Mouse (Mus musculus): Measurements from ENCODE around the gene Mis18a.

Mis18a gene

GRCm38 (mm10) chr16:90709711-90710289 is 17.4 kb downstream of the Mis18a start:
- in situ Hi-C loops (cut with MboI; ENCODE audit: low pct_unique_long_range_greater_than_20kb in 1 of 2, low sequenced_read_pairs in 2 of 2, unreplicated experiment in 1 of 2) = no loop called here

DNA sequence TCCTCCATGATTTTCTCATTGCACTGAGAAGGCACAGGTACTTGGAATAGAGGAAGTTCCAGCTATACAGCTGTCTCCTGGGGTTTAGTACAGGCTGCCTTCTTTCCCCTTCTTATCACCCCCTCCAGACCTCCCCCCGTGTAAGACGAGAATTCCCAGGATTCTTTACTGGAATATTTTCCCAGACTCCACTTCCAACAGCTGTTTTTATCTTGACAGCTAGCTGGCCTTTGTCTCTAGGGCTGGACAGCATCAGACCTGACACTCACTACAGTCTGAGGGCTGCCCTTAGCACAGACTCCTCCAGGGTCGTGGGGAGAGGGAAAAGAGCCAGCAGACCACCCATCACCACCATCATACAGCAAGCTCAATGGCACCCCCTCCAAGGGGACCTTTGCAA is 20.9 kb downstream of the Mis18a start:
- in situ Hi-C loops (cut with MboI; ENCODE audit: low pct_unique_long_range_greater_than_20kb in 1 of 2, low sequenced_read_pairs in 2 of 2, unreplicated experiment in 1 of 2) = no loop called here

DNA sequence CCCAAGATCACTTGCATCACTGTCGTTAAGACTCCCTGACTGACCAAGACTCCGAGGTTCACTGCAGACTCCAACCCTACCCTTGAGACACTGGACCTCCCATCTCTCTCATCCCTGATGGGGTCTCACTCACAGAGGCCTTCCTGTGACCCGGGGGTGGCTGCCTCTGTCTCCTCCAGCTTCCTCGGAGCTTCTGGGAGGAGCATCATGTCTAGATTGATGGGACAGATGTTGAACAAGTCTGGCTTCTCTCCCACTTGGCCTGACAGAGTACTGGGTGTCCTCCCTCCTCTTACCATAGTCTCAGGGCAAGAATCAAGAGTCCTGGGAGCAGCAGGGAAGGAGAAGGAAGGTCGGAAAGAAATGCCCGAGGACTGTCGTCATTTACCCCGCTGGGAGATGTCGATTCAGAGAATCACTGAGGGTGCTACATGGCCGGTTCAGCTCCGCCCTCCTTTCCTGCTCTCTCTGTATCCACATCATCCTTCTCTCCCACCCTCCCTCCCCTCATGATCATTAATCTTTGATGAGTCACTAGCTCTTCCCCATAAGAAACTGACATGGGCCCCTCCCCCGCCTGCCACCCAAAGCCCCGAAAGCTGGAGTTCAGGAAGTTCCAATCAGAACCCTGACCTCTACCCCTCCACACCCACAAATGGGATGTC is 22.9 kb downstream of the Mis18a start:
- in situ Hi-C loops (cut with MboI; ENCODE audit: low pct_unique_long_range_greater_than_20kb in 1 of 2, low sequenced_read_pairs in 2 of 2, unreplicated experiment in 1 of 2) = no loop called here

- in situ Hi-C loops (cut with MboI; ENCODE audit: low pct_unique_long_range_greater_than_20kb in 1 of 2, low sequenced_read_pairs in 2 of 2, unreplicated experiment in 1 of 2) = no loop called here
Observed at GRCm38 (mm10) chr16:90703646-90704045, 23.6 kb downstream of the Mis18a start.

DNA sequence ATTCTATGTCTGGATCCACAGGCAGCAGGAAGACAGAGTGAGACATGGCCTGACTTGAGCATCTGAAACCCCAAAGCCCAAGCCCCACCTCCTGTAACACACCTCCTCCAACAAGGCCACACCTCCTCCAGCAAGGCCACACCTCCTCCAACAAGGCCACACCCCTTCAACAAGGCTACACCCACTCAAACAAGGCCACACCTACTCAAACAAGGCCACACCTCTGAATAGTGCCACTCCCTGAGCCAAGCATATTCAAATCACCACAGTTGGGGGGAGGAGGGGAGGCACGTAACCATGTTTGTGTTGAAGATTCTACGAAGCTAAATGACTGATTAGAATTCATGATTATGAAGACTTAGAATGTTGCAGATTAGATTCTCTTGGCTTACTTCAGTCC is 25.7 kb downstream of the Mis18a start:
- in situ Hi-C loops (cut with MboI; ENCODE audit: low pct_unique_long_range_greater_than_20kb in 1 of 2, low sequenced_read_pairs in 2 of 2, unreplicated experiment in 1 of 2) = no loop called here

DNA sequence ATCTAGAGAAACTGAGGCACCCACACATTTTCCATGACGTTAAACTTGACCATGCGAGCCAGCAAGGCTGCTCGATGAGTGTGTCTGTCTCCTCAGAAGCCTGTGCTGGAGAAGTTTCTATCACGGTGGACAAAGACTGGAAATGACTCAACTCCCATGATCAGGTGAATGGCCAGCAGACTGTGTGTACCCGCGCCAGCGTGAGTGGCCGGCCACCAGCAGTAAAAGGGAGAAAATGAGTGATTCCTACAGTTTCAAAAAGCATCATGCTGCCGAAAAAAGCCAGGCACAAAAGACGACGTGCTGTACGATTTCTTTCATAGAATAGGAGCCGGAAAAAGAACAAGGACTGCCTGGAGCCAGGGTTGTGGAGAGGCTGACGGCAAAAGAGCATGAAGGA is 27.8 kb downstream of the Mis18a start:
- in situ Hi-C loops (cut with MboI; ENCODE audit: low pct_unique_long_range_greater_than_20kb in 1 of 2, low sequenced_read_pairs in 2 of 2, unreplicated experiment in 1 of 2) = no loop called here

DNA sequence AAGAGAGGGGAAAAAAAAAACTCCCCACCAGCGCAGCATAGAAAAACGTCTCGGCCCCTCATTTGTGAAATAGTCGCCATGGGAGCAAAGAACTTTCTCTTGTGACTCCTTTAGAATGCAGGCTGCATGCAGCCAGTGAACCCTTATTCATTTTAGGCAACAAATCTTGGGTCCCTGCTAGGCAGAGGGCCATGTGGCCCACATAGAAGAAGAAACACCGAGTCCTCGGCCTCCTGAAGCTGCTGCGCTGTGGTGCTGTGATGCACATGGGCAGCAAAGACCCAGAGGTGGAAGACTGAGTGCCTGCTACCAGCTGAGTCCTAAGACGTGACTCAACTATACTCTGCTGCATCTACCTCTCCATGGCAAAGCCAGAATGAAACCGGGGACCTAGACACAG is 30.9 kb downstream of the Mis18a start:
- in situ Hi-C loops (cut with MboI; ENCODE audit: low pct_unique_long_range_greater_than_20kb in 1 of 2, low sequenced_read_pairs in 2 of 2, unreplicated experiment in 1 of 2) = no loop called here

DNA sequence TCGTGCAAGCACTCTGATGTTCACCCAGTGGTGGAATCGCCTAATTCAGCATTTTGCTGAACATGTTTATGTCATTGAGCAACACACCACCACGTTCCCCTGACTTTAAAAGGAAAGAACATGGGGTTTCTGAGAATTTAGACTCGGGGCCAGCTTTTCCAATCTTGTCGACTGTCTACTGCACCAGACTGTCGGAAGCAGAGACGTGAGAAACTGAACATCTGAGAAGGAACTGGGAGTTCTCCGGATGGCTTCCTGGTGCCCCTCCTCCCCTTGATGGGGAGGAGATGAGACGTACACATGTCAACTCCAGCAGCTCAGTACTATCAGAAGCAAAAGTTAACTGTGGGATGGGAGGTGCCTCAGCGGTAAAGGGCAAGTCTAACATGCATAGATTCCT is 32.1 kb downstream of the Mis18a start:
- in situ Hi-C loops (cut with MboI; ENCODE audit: low pct_unique_long_range_greater_than_20kb in 1 of 2, low sequenced_read_pairs in 2 of 2, unreplicated experiment in 1 of 2) = no loop called here

GRCm38 (mm10) chr16:90694719-90695118 is 32.5 kb downstream of the Mis18a start:
- in situ Hi-C loops (cut with MboI; ENCODE audit: low pct_unique_long_range_greater_than_20kb in 1 of 2, low sequenced_read_pairs in 2 of 2, unreplicated experiment in 1 of 2) = no loop called here

DNA sequence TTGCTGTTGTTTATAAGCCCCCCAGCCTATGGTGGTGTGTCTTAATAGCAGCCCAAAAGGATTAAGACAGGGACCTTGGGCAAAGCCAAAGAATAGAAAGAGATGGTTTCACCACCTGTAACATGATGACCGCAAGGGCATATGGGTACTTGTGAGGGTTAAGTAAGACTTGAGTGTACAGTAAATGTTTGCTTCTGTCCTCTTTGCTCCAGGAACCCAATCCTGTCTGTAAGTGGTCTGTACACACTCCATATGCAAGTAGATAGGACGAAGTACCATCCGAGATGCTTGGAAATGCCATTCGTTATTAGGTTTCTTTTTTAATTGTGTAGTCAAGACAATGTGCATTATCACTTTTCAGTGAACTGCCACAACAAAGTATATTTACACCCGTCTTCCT is 33.6 kb downstream of the Mis18a start:
- in situ Hi-C loops (cut with MboI; ENCODE audit: low pct_unique_long_range_greater_than_20kb in 1 of 2, low sequenced_read_pairs in 2 of 2, unreplicated experiment in 1 of 2) = no loop called here

- in situ Hi-C loops (cut with MboI; ENCODE audit: low pct_unique_long_range_greater_than_20kb in 1 of 2, low sequenced_read_pairs in 2 of 2, unreplicated experiment in 1 of 2) = no loop called here
Observed at GRCm38 (mm10) chr16:90692704-90693385, 34.4 kb downstream of the Mis18a start.

- in situ Hi-C loops (cut with MboI; ENCODE audit: low pct_unique_long_range_greater_than_20kb in 1 of 2, low sequenced_read_pairs in 2 of 2, unreplicated experiment in 1 of 2) = no loop called here
Observed at GRCm38 (mm10) chr16:90687687-90688263, 39.4 kb downstream of the Mis18a start.

- in situ Hi-C loops (cut with MboI; ENCODE audit: low pct_unique_long_range_greater_than_20kb in 1 of 2, low sequenced_read_pairs in 2 of 2, unreplicated experiment in 1 of 2) = no loop called here
Observed at GRCm38 (mm10) chr16:90687011-90687410, 40.2 kb downstream of the Mis18a start.

DNA sequence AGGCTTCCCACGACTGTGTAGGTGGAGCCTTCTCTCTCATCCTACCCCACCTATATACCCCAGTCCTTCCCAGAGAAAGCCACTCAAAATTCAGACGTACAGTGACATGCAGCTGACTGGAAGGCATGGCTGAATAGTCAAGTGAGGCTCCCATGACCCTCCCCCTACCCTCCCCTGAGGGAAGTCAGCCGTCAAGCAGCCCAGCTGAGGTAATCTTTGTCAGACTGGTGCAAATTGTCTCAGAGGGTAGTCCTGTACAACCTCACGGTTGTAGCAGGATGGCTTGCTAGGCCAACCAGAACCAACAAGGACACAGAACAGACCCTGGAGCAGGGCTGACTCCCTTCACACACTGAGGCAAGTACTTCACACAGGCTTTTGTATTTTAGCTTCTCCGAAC is 43.1 kb downstream of the Mis18a start:
- in situ Hi-C loops (cut with MboI; ENCODE audit: low pct_unique_long_range_greater_than_20kb in 1 of 2, low sequenced_read_pairs in 2 of 2, unreplicated experiment in 1 of 2) = no loop called here

DNA sequence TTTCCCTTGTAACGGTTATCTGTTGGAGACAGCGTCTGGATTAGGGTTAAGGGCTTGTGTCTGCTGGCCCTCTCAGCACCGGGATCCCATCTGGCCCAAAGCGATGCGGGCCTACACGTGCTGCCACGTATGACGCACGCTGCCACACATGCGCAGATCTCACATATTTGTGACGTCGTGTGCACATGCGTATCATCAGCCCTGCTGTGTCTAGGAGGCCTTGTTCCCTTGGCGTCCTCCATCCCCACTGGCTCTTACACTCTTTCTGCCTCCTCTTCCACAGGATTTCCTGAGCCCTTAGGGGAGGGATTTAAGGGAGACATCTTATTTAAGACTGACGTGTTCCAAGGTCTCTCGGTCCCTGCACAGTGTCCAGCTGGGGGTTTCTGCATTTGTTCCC is 47.2 kb downstream of the Mis18a start:
- in situ Hi-C loops (cut with MboI; ENCODE audit: low pct_unique_long_range_greater_than_20kb in 1 of 2, low sequenced_read_pairs in 2 of 2, unreplicated experiment in 1 of 2) = no loop called here

DNA sequence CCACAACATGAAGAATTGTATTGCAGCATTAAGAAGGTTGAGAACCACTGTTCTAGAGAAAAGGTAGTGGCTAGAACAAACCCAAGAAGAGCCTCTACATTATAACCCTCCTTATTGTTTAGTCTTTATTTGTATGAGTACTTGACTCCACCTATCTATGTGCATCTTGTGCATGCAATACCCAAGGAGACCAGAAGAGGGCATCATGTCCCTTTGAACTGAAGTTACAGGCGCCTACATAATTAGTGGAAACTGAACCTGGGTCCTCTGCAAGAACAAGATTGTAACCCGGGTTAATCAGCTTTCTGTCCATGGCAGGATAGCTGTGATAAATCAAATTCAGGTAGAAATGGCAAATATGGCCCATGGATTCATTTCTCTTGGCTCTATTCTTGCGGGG is 48.4 kb downstream of the Mis18a start:
- in situ Hi-C loops (cut with MboI; ENCODE audit: low pct_unique_long_range_greater_than_20kb in 1 of 2, low sequenced_read_pairs in 2 of 2, unreplicated experiment in 1 of 2) = no loop called here

DNA sequence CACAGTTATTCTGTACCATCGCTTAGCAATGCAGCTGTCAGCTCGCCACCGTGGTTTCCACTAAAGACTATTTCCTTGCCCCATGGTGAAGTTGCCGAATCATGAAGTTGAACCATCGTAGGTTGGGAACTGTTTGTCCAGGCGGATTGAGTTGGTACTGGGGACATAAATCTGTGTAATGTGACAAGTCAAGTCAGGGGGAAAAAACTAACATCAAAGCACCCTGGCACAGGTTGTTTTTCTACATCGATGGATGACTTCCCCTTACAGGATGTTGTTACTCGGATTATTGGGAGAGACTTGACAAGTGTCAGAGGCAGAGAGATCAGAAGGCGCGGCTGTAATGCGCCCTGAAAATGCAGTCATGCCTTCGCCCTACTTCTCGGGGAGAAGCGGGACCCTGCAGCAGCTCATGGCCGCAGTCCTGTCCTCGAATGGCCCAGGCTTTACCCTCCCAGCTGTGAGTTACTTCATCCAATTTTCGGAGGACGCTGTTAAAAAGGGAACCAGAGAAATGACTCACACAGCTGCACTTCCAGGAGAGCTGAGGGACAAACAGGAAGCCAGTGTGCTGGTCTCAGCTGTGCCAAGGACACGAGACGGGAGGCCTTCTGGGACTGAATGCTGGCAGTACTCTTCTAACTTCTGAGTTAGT is 50.2 kb downstream of the Mis18a start:
- in situ Hi-C loops (cut with MboI; ENCODE audit: low pct_unique_long_range_greater_than_20kb in 1 of 2, low sequenced_read_pairs in 2 of 2, unreplicated experiment in 1 of 2) = no loop called here

DNA sequence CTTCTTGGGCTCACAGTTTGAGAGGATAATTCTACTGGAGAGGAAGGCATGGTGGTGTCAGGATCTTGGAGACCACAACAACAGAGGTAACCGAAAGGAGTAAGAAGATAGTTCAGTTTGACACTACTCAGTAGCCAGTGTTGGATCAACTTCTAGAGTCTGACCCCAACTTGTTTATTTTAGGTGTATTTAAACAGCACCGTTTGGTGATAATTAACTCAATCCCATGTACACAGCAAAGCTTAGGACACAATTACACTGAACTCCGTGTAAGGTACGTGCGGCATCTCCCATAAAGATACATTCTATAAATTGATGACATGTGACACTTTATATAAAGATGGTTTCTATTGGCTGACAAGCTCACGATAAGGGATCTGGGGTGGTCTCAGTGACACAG is 52.6 kb downstream of the Mis18a start:
- in situ Hi-C loops (cut with MboI; ENCODE audit: low pct_unique_long_range_greater_than_20kb in 1 of 2, low sequenced_read_pairs in 2 of 2, unreplicated experiment in 1 of 2) = no loop called here
